Mouse (Mus musculus): ENCODE measurements around the gene Olfr92. TPM values are rescaled to one million over a fixed set of nuclear protein-coding genes. Genes with fewer than 3 reads are reported as not detected.

Olfr92 gene
- polyA plus RNA-seq, 1 experiment: not detected

DNA sequence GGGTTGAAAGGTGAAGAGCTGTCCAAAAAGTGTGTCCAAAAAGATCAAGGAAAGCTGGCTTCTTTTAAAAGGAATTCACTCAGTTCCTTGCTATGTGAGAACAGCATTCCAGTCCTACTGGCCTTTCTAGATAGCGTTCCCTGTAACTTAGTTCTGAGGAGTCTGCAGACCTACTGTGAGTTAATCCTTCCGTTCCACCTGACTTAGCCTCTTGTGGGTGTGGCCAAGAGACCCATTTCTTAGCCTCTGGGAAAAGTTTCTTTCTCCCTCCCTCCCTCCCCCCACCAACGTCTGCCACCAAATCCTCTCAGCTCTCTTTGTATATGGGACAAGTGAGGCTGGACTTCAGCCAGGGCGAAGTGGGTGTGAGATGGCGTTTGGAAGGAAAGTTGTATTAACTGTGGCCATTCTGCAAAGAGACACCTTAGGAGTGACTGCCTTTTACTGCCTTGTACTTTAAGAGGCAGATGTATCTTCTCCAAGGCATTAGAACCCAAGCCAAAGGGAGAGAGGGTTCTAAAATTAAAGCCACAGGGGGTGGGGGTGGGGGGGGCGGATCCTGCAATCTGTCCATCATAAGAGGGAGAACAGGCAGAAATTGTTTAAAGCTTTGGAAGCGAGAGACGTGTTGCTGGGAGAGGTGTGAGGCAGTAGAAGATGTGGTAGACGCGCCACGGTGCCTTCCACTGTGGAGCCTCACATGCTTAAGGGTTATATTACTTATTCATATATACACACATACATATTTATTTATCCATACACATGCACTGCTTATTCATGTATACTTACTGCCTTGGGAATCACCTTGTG lies 56.0 kb downstream of the Olfr92 start:
- H3K4me1 ChIP-seq (ENCODE audit: control insufficient read depth, insufficient read depth, low read length): no peaks in the 10 kb centered on the region
- no peak for DNase-seq
- H3K27me3 ChIP-seq (replicated peaks; ENCODE audit: control insufficient read depth, insufficient read depth, low read length): no peaks in the 10 kb centered on the region
- H3K27ac ChIP-seq (ENCODE audit: insufficient read depth, low read depth, low read length): no peak overlapping the region
- H3K4me3 ChIP-seq (ENCODE audit: insufficient read depth, low read depth, low read length): no peak overlapping the region
- WGBS: 87% methylated on average over 11 of the region's 11 CpGs
- TF ChIP-seq POLR2A (IDR thresholded peaks at IDR 0.05; ENCODE audit: low read depth, low read length) (no peak), CTCF (conservative IDR thresholded peaks at IDR 0.05; ENCODE audit: insufficient read depth, insufficient read length, low read depth, low read length) (no peak)
- H3K36me3 ChIP-seq (ENCODE audit: control insufficient read depth, insufficient read depth, low read length): peaks cover 2% of the 10 kb centered on the region; the same call in 1 of the 2 replicates

DNA sequence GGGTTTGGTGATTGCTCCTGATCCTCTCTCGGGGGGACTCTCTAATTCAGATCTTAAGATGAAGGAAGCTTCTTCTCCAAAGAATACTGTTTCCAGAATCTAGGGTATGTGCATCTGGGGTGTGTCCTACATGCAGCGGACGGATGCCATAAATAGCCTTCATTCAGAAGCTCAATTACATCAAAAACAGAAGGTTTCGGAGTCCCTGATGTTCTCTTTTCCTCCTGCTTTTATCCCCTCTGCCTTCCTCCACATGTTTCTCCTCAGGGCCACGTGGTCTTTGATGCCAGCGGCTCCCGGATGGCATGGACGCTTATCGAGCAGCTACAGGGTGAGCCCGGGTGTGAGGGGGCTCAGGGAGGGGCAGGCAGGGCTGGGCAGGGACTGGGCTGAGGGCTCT lies 56.8 kb downstream of the Olfr92 start:
- 78% methylated on average over 10 of the region's 10 CpGs for WGBS
- DNase-seq: no peak
- no peaks in the 10 kb centered on the region for H3K27me3 ChIP-seq (replicated peaks; ENCODE audit: control insufficient read depth, insufficient read depth, low read length)
- H3K4me3 ChIP-seq (ENCODE audit: insufficient read depth, low read depth, low read length): no peak overlapping the region
- H3K36me3 ChIP-seq (ENCODE audit: control insufficient read depth, insufficient read depth, low read length): peaks cover 2% of the 10 kb centered on the region; the same call in 1 of the 2 replicates
- TF ChIP-seq CTCF (conservative IDR thresholded peaks at IDR 0.05; ENCODE audit: insufficient read depth, insufficient read length, low read depth, low read length) (no peak), POLR2A (IDR thresholded peaks at IDR 0.05; ENCODE audit: low read depth, low read length) (no peak)
- no peak overlapping the region for H3K27ac ChIP-seq (ENCODE audit: insufficient read depth, low read depth, low read length)
- no peaks in the 10 kb centered on the region for H3K4me1 ChIP-seq (ENCODE audit: control insufficient read depth, insufficient read depth, low read length)

DNA sequence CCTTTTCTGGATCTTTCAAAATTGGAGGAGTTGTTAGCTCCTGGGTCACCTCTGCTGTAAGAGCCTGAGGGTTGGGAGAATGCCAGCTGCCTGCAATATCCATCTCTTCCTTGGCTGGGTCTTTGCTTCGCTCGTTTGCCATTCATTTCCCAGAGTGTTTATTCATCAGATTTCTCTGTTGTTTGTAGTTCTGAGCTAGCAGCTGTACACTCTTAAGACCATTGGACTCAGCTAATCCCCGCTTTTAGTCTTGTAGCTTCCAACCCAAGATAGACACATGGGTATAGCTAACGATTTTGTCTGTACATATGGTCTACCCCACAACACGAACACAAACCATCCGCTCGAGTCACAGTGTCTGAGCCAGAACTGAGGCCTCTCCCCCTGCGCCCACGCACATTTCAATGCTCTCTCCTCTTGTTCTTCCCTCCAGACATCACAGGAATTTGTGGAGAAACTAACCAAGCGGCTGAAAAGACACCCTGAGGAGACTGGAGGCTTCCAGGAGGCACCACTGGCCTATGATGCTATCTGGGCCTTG lies 57.7 kb downstream of the Olfr92 start:
- 91% methylated on average over 10 of the region's 10 CpGs for WGBS
- no peak for DNase-seq
- H3K4me1 ChIP-seq (ENCODE audit: control insufficient read depth, insufficient read depth, low read length): no peaks in the 10 kb centered on the region
- no peak overlapping the region for H3K4me3 ChIP-seq (ENCODE audit: insufficient read depth, low read depth, low read length)
- H3K27me3 ChIP-seq (replicated peaks; ENCODE audit: control insufficient read depth, insufficient read depth, low read length): no peaks in the 10 kb centered on the region
- H3K27ac ChIP-seq (ENCODE audit: insufficient read depth, low read depth, low read length): no peak overlapping the region
- TF ChIP-seq POLR2A (IDR thresholded peaks at IDR 0.05; ENCODE audit: low read depth, low read length) (no peak), CTCF (conservative IDR thresholded peaks at IDR 0.05; ENCODE audit: insufficient read depth, insufficient read length, low read depth, low read length) (no peak)
- H3K36me3 ChIP-seq (ENCODE audit: control insufficient read depth, insufficient read depth, low read length): peaks cover 2% of the 10 kb centered on the region; the same call in 1 of the 2 replicates

GRCm38 (mm10) chr17:37061435-37061834 lies 58.5 kb downstream of the Olfr92 start:
- Histone ChIP-seq H3K4me3 (ENCODE audit: insufficient read depth, low read depth, low read length) (no peak overlapping the region), H3K27me3 (replicated peaks; ENCODE audit: control insufficient read depth, insufficient read depth, low read length) (no peaks in the 10 kb centered on the region), H3K27ac (ENCODE audit: insufficient read depth, low read depth, low read length) (no peak overlapping the region), H3K36me3 (ENCODE audit: control insufficient read depth, insufficient read depth, low read length) (peaks cover 2% of the 10 kb centered on the region; the same call in 1 of the 2 replicates), H3K4me1 (ENCODE audit: control insufficient read depth, insufficient read depth, low read length) (no peaks in the 10 kb centered on the region)
- WGBS: 90% methylated on average over 3 of the region's 3 CpGs
- DNase-seq: no peak
- TF ChIP-seq POLR2A (IDR thresholded peaks at IDR 0.05; ENCODE audit: low read depth, low read length): no peak
- TF ChIP-seq CTCF (conservative IDR thresholded peaks at IDR 0.05; ENCODE audit: insufficient read depth, insufficient read length, low read depth, low read length): no peak

Other genes with a start within 250 kb of the Olfr92 start
- gene Trim40, start 230.0 kb downstream of the Olfr92 start, polyA plus RNA-seq (2012; rRNA removed): 0.13 TPM in 1 of 2 replicates, not detected in the other
- not detected in 2 replicates for gene Trim31, start 222.0 kb downstream of the Olfr92 start, polyA plus RNA-seq (2012; rRNA removed)
- gene Rnf39, start 177.2 kb downstream of the Olfr92 start, polyA plus RNA-seq (2012; rRNA removed): 0.36 and 0.69 TPM in 2 replicates
- gene Ppp1r11, start 168.3 kb downstream of the Olfr92 start, polyA plus RNA-seq (2012; rRNA removed): 54.9 and 73.8 TPM in 2 replicates
- gene Znrd1, start 161.5 kb downstream of the Olfr92 start, polyA plus RNA-seq (2012; rRNA removed): 26.5 and 33.7 TPM in 2 replicates
- gene Znrd1as, start 161.5 kb downstream of the Olfr92 start, polyA plus RNA-seq (2012; rRNA removed): 3.1 and 4.2 TPM in 2 replicates
- 0.25 TPM in 1 of 2 replicates, not detected in the other for gene 2410137M14Rik, start 138.9 kb downstream of the Olfr92 start, polyA plus RNA-seq (2012; rRNA removed)
- 0.03 and 0.08 TPM in 2 replicates for gene H2-M5, start 130.6 kb downstream of the Olfr92 start, polyA plus RNA-seq (2012; rRNA removed)
- 2.0 and 3.0 TPM in 2 replicates for gene Zfp57, start 118.9 kb downstream of the Olfr92 start, polyA plus RNA-seq (2012; rRNA removed)
- gene Mog, start 96.7 kb downstream of the Olfr92 start, polyA plus RNA-seq (2012; rRNA removed): not detected in 2 replicates
- gene Gabbr1, start 74.1 kb downstream of the Olfr92 start, polyA plus RNA-seq (2012; rRNA removed): 21.0 TPM in 2 replicates
- not detected in 2 replicates for gene Olfr90, start 31.6 kb downstream of the Olfr92 start, polyA plus RNA-seq (2012; rRNA removed)
- gene Olfr91, start 21.8 kb downstream of the Olfr92 start, polyA plus RNA-seq (2012; rRNA removed): not detected in 2 replicates
- gene Olfr93, start 41.4 kb upstream of the Olfr92 start, polyA plus RNA-seq (2012; rRNA removed): not detected in 2 replicates
- 0.20 and 1.6 TPM in 2 replicates for gene Ubd, start 73.8 kb upstream of the Olfr92 start, polyA plus RNA-seq (2012; rRNA removed)
- not detected in 2 replicates for gene Olfr94, start 80.9 kb upstream of the Olfr92 start, polyA plus RNA-seq (2012; rRNA removed)
- not detected in 2 replicates for gene Olfr95, start 93.0 kb upstream of the Olfr92 start, polyA plus RNA-seq (2012; rRNA removed)
- gene Olfr96, start 100.1 kb upstream of the Olfr92 start, polyA plus RNA-seq (2012; rRNA removed): not detected in 2 replicates
- not detected in 2 replicates for gene Olfr97, start 117.2 kb upstream of the Olfr92 start, polyA plus RNA-seq (2012; rRNA removed)
- gene Olfr98, start 143.7 kb upstream of the Olfr92 start, polyA plus RNA-seq (2012; rRNA removed): not detected in 2 replicates
- 4.0 and 6.0 TPM in 2 replicates for gene H2-M3, start 150.1 kb upstream of the Olfr92 start, polyA plus RNA-seq (2012; rRNA removed)
- not detected in 2 replicates for gene Olfr99, start 163.4 kb upstream of the Olfr92 start, polyA plus RNA-seq (2012; rRNA removed)
- gene Olfr101, start 184.2 kb upstream of the Olfr92 start, polyA plus RNA-seq (2012; rRNA removed): not detected in 2 replicates
- gene Olfr102, start 197.0 kb upstream of the Olfr92 start, polyA plus RNA-seq (2012; rRNA removed): not detected in 2 replicates
- not detected in 2 replicates for gene Olfr103, start 219.6 kb upstream of the Olfr92 start, polyA plus RNA-seq (2012; rRNA removed)
- not detected in 2 replicates for gene Olfr104-ps, start 239.5 kb upstream of the Olfr92 start, polyA plus RNA-seq (2012; rRNA removed)

Measured in kidney, adult 2 months (tissue).